Mouse (Mus musculus): ENCODE measurements at regions not wholly inside any gene's neighbourhood (a gene's known extent, or its start where the extent isn't known, plus 50 kb on each side); places are given as distances from the start of the nearest gene placed in this dataset.

- no peak for DNase-seq (ENCODE audit: low read depth, low spot score)
Observed at GRCm38 (mm10) chr12:35314035-35314434, 220.8 kb downstream of the Ahr start.

- DNase-seq (ENCODE audit: low read depth, low spot score): no peak
Observed at GRCm38 (mm10) chr12:35313191-35313925, 221.5 kb downstream of the Ahr start.

GRCm38 (mm10) chr12:35308537-35308936 lies 226.3 kb downstream of the Ahr start:
- peak; percentile 6 for DNase-seq (ENCODE audit: low read depth, low spot score)

- DNase-seq (ENCODE audit: low read depth, low spot score): no peak
Observed at GRCm38 (mm10) chr12:35303764-35304717, 230.8 kb downstream of the Ahr start.

GRCm38 (mm10) chr12:35303188-35303587 lies 231.7 kb downstream of the Ahr start:
- DNase-seq (ENCODE audit: low read depth, low spot score): no peak

- no peak for DNase-seq (ENCODE audit: low read depth, low spot score)
Observed at GRCm38 (mm10) chr12:35294668-35295067, 240.2 kb downstream of the Ahr start.

GRCm38 (mm10) chr12:35293566-35293965 lies 241.3 kb downstream of the Ahr start:
- DNase-seq (ENCODE audit: low read depth, low spot score): no peak

GRCm38 (mm10) chr12:35291941-35292341 lies 242.9 kb downstream of the Ahr start:
- DNase-seq (ENCODE audit: low read depth, low spot score): no peak

GRCm38 (mm10) chr12:35287974-35288373 lies 241.0 kb downstream of the Snx13 start:
- no peak for DNase-seq (ENCODE audit: low read depth, low spot score)

- no peak for DNase-seq (ENCODE audit: low read depth, low spot score)
Observed at GRCm38 (mm10) chr12:35287570-35287969, 240.6 kb downstream of the Snx13 start.

GRCm38 (mm10) chr12:35286974-35287553 lies 240.1 kb downstream of the Snx13 start:
- DNase-seq (ENCODE audit: low read depth, low spot score): no peak

GRCm38 (mm10) chr12:35284345-35284744 lies 237.4 kb downstream of the Snx13 start:
- DNase-seq (ENCODE audit: low read depth, low spot score): no peak

GRCm38 (mm10) chr12:35283925-35284324 lies 236.9 kb downstream of the Snx13 start:
- no peak for DNase-seq (ENCODE audit: low read depth, low spot score)

- no peak for DNase-seq (ENCODE audit: low read depth, low spot score)
Observed at GRCm38 (mm10) chr12:35283407-35283806, 236.4 kb downstream of the Snx13 start.

GRCm38 (mm10) chr12:35269465-35269864 lies 222.5 kb downstream of the Snx13 start:
- DNase-seq (ENCODE audit: low read depth, low spot score): no peak

- no peak for DNase-seq (ENCODE audit: low read depth, low spot score)
Observed at GRCm38 (mm10) chr12:35268006-35268405, 221.0 kb downstream of the Snx13 start.

GRCm38 (mm10) chr12:35267023-35267654 lies 220.2 kb downstream of the Snx13 start:
- DNase-seq (ENCODE audit: low read depth, low spot score): no peak

- DNase-seq (ENCODE audit: low read depth, low spot score): no peak
Observed at GRCm38 (mm10) chr12:35259781-35260180, 212.8 kb downstream of the Snx13 start.

GRCm38 (mm10) chr12:35255723-35256401 lies 208.9 kb downstream of the Snx13 start:
- no peak for DNase-seq (ENCODE audit: low read depth, low spot score)

GRCm38 (mm10) chr12:35248476-35248875 lies 201.5 kb downstream of the Snx13 start:
- DNase-seq (ENCODE audit: low read depth, low spot score): no peak
